Comparison of ENCODE assay signal across 16 mouse cellular contexts in the genomic region with DNA sequence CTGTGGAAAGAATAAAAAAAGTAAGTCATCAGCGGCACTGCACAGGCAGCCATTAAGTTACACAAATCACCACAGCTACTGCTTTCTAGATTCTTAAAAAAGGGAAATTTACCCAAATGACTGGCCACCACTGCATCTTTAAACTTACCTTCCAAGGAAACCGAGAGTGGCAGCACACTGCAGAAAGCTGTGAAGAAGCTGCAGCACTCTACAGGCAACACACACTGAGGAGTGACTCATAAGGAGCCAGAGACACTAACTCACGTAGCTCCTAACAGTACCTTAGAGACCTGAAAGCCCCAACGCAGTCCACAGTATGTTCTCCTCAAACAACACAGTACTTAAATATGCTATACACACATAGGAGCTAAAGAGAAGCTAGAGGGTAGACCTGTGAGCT.
"Had no signal": no experiment of that assay in that cellular context is flagged by ENCODE, and none has a peak within 500 bp of the region (broad histone marks: within the 10 kb centered on the region; RNA-seq: fewer than 3 reads in every experiment).

No protein-coding gene starts in this region.

- H3K9me3 ChIP-seq: neural tube, embryonic 12.5 days; neural tube, embryonic 13.5 days; neural tube, embryonic 15.5 days; stomach, embryonic 15.5 days had no signal

- H3K4me2 ChIP-seq: neural tube, embryonic 12.5 days; neural tube, embryonic 13.5 days; neural tube, embryonic 15.5 days; stomach, embryonic 15.5 days had no signal

- H3K4me1 ChIP-seq: neural tube, embryonic 12.5 days; stomach, embryonic 15.5 days had no signal

- H3K9ac ChIP-seq: neural tube, embryonic 12.5 days; neural tube, embryonic 13.5 days; neural tube, embryonic 15.5 days; stomach, embryonic 15.5 days had no signal

- H3K4me3 ChIP-seq: neural tube, embryonic 12.5 days; neural tube, embryonic 13.5 days; neural tube, embryonic 15.5 days; stomach, embryonic 15.5 days had no signal

- H3K27ac ChIP-seq: neural tube, embryonic 12.5 days; neural tube, embryonic 13.5 days; neural tube, embryonic 15.5 days; stomach, embryonic 15.5 days; stomach, postnatal 0 days had no signal

- H3K27me3 ChIP-seq: neural tube, embryonic 12.5 days; neural tube, embryonic 13.5 days; neural tube, embryonic 15.5 days; stomach, embryonic 15.5 days had no signal

- DNase-seq: retina, postnatal 1 day; right cerebral cortex, adult 18-20 months; right cerebral cortex, postnatal 14 days; right cerebral cortex, postnatal 4 days; spleen, adult 18-20 months; thymus, adult 18-20 months; thymus, adult 2 months; thymus, postnatal 14 days; thymus, postnatal 25 days; thymus, postnatal 36 days; thymus, postnatal 4 days had no signal
